Mouse (Mus musculus) kidney, embryonic 16.5 days (tissue): ENCODE results near the gene Ssbp4. TPM values are rescaled to one million over a fixed set of nuclear protein-coding genes. Genes with fewer than 3 reads are reported as not detected.

Source experiments
- ATAC-seq: fragments of 200-750 bp; cut with Nextera tagmentation; 2 replicates; pipeline ENCODE4 v1.8.0; 2017; ENCODE audit warnings: moderate TSS enrichment; ENCODE audit not compliant: low FRiP score, low TSS enrichment
- H3K27ac ChIP-seq: fragments of 300-500 bp; sonication (generic); 2 replicates; pipeline ENCODE4 v1.5.1; 2014; ENCODE audit warnings: low read length
- H3K27me3 ChIP-seq: fragments of 300-500 bp; sonication (generic); 2 replicates; pipeline ENCODE4 v1.6.1; 2014; ENCODE audit warnings: low read length, control low read depth, mixed read lengths; ENCODE audit not compliant: insufficient read depth
- H3K36me3 ChIP-seq: fragments of 300-500 bp; sonication (generic); 2 replicates; pipeline ENCODE4 v1.6.1; 2014; ENCODE audit warnings: low read length, control low read depth, mixed read lengths; ENCODE audit not compliant: insufficient read depth
- H3K4me1 ChIP-seq: fragments of 300-500 bp; sonication (generic); 2 replicates; pipeline ENCODE4 v1.6.1; 2014; ENCODE audit warnings: low read length, control low read depth, mixed read lengths; ENCODE audit not compliant: insufficient read depth
- H3K4me2 ChIP-seq: fragments of 300-500 bp; sonication (generic); replicated peaks from 2 replicates; pipeline ENCODE4 v1.6.1; 2014; ENCODE audit warnings: low read depth, low read length
- H3K4me3 ChIP-seq: fragments of 300-500 bp; sonication (generic); 2 replicates; pipeline ENCODE4 v1.5.1; 2014; ENCODE audit warnings: mild to moderate bottlenecking, low read length
- H3K9ac ChIP-seq: fragments of 300-500 bp; sonication (generic); replicated peaks from 2 replicates; pipeline ENCODE4 v1.6.1; 2014; ENCODE audit warnings: low read length
- H3K9me3 ChIP-seq: fragments of 300-500 bp; sonication (generic); 2 replicates; pipeline ENCODE4 v1.6.1; 2016; ENCODE audit warnings: low read length, control low read depth
- WGBS: fragments of 180-500 bp; shearing (Covaris S2); extraction: QIAGEN DNeasy Blood & Tissue Kit; methylation state at CpG from one replicate; pipeline ENCODE4 v1.1.7; 2014; 5-methylcytosine and 5-hydroxymethylcytosine counted together
- polyA plus RNA-seq: library from polyadenylated mRNA; unstranded; fragments of >200 nt; fragmentation: Nextera tagmentation; extraction: Ambion mirVana; gene quantifications from 2 replicates; pipeline ENCODE4 v1.2.1, GENCODE M21; 2015

Gene Ssbp4
- polyA plus RNA-seq, 1 experiment from 2014 or later = 133 TPM

- H3K27ac ChIP-seq = peak overlapping the region; percentile 100
- ATAC-seq = peak; percentile 0; the same call in 1 of the 2 replicates
- peaks cover 41% of the 10 kb centered on the region for H3K4me1 ChIP-seq
- under 1% methylated on average over 54 of the region's 54 CpGs for WGBS
- H3K4me2 ChIP-seq = peak overlapping the region; percentile 98
- H3K9me3 ChIP-seq = no peaks in the 10 kb centered on the region
- no peaks in the 10 kb centered on the region for H3K36me3 ChIP-seq
- peak overlapping the region; percentile 91 for H3K9ac ChIP-seq
- no peaks in the 10 kb centered on the region for H3K27me3 ChIP-seq
- H3K4me3 ChIP-seq = peak overlapping the region; percentile 54
Observed at GRCm38 (mm10) chr8:70610796-70611771, 2.4 kb upstream of the Ssbp4 start.

DNA sequence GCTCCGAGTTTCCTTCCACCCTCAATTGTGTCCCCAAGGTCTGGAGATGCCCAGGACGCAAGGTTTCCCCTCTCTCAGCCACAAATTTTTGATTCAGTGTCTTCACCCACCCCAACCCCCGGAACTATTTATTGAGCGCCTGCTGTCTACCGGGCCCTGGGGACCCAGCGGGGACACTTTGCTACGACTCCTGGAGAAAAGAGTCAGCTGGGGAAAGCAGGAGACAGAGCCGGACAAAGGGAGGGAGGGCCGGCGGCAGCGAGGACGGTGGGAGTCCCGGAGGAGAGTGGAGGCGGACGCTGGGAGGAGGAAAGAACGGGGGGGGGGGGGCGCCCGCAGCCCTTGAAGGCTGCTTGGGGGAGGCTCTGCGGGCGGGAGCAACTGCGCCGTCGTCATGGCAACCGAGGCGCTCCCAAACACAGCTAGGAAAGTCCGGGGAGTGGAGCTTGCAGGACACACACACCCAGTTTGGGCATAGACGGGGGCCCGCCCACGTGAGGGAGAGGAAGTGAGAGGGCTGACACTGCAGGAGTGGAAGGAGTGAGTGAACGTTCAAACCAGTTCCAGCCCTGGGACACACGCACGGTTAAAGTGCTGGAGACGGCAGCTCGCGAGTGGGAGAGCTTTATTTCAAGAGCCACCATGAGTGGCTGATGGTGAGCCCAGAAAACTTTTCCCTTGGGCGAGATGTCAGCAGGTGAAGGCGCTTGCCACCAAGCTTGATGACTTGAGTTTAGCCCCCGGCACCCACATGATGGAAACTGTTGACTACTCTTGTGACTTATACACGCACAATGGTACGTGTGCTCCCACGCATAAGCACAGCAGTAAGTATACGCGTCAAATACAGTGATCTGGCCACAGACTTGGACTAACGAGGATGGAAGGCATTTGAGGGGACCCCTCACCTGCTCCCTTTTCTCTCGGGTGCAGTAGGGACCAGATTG lies 1.4 kb upstream of the Ssbp4 start:
- WGBS = under 1% methylated on average over 36 of the region's 45 CpGs
- Histone ChIP-seq H3K27me3 (no peaks in the 10 kb centered on the region), H3K36me3 (no peaks in the 10 kb centered on the region), H3K9ac (peak overlapping the region; percentile 91), H3K4me3 (peak overlapping the region; percentile 54), H3K27ac (peak overlapping the region; percentile 100), H3K4me2 (peak overlapping the region; percentile 98), H3K9me3 (no peaks in the 10 kb centered on the region), H3K4me1 (peaks cover 46% of the 10 kb centered on the region)
- peak; percentile 65 for ATAC-seq

GRCm38 (mm10) chr8:70609368-70609848 lies 736 bp upstream of the Ssbp4 start:
- peak overlapping the region; percentile 100 for H3K27ac ChIP-seq
- peak overlapping the region; percentile 98 for H3K4me2 ChIP-seq
- 2% methylated on average over 39 of the region's 39 CpGs for WGBS
- H3K4me3 ChIP-seq = peak overlapping the region; percentile 54
- no peaks in the 10 kb centered on the region for H3K27me3 ChIP-seq
- peak; percentile 75 for ATAC-seq
- no peaks in the 10 kb centered on the region for H3K36me3 ChIP-seq
- peaks cover 46% of the 10 kb centered on the region for H3K4me1 ChIP-seq
- no peaks in the 10 kb centered on the region for H3K9me3 ChIP-seq
- peak overlapping the region; percentile 91 for H3K9ac ChIP-seq

GRCm38 (mm10) chr8:70607898-70608748 lies 549 bp downstream of the Ssbp4 start:
- ATAC-seq = no peak
- Histone ChIP-seq H3K36me3 (peaks cover under 1% of the 10 kb centered on the region; the same call in 1 of the 2 replicates), H3K9ac (peak overlapping the region; percentile 91), H3K4me2 (peak overlapping the region; percentile 98), H3K9me3 (no peaks in the 10 kb centered on the region), H3K27me3 (no peaks in the 10 kb centered on the region), H3K4me1 (peaks cover 46% of the 10 kb centered on the region), H3K27ac (peak overlapping the region; percentile 100), H3K4me3 (peak overlapping the region; percentile 74)
- under 1% methylated on average over 78 of the region's 84 CpGs for WGBS

DNA sequence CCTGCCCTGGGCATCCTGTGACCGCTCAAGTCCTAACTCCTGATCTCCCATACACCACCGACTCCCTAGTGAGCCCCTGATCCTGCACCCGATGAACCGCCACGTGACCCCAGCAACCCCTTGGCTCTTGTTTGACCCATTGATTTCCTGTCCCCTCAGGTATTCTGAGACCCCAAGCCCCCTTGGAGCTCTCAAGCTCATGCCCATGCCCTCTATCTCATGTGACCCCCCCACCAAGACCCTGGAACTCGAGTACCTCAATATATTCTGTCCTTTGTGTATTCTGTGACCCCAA lies 1.1 kb downstream of the Ssbp4 start:
- H3K36me3 ChIP-seq = peaks cover 6% of the 10 kb centered on the region
- H3K4me1 ChIP-seq = peaks cover 46% of the 10 kb centered on the region
- no peaks in the 10 kb centered on the region for H3K9me3 ChIP-seq
- H3K27me3 ChIP-seq = no peaks in the 10 kb centered on the region
- peak overlapping the region; percentile 74 for H3K4me3 ChIP-seq
- peak overlapping the region; percentile 91 for H3K9ac ChIP-seq
- WGBS = 15% methylated on average over 6 of the region's 6 CpGs
- no peak for ATAC-seq
- H3K27ac ChIP-seq = peak overlapping the region; percentile 100
- H3K4me2 ChIP-seq = peak overlapping the region; percentile 98

DNA sequence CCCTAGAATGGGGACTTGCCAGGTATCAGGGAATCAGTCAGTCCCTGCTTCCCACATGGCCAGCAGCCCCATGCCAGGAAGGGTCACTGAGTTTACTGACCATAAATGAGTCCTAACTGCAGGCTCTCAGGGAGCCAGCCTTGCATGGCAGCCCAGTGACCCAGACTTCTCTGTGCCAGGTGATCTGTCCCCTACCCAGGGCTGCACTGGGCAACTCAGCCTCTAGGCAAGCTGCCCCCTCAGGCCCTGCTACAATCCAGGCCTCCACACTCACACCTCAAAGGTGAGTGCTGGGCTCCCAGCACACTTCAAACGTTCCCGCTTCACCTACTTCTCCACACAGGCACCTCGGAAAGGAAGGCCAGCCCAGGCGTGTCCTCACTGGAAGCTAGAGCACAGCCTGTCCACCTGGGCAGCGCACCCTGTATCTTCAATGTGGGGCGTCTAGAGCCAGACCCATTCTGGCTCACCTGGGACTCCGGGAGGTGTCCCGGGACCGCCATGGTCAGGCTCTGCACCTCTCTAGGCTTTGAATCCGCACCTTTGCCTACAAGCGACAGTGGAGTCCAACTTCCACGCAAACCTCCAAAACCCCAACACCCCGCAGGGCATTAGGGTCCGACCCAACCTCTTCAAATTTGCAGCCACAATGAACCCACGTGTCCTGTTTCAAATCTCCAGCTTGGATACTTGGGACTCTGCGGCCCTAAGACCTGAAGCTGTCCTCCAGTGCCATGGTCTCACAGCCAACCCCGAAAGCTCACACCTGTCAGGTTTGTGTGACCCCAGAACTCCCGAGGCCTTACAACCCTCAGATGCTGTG lies 1.7 kb downstream of the Ssbp4 start:
- no peak for ATAC-seq
- H3K4me2 ChIP-seq = peak overlapping the region; percentile 98
- H3K9ac ChIP-seq = peak overlapping the region; percentile 91
- peaks cover 11% of the 10 kb centered on the region for H3K36me3 ChIP-seq
- peak overlapping the region; percentile 100 for H3K27ac ChIP-seq
- no peaks in the 10 kb centered on the region for H3K27me3 ChIP-seq
- peaks cover 46% of the 10 kb centered on the region for H3K4me1 ChIP-seq
- 56% methylated on average over 18 of the region's 18 CpGs for WGBS
- peak overlapping the region; percentile 74 for H3K4me3 ChIP-seq
- no peaks in the 10 kb centered on the region for H3K9me3 ChIP-seq

GRCm38 (mm10) chr8:70605871-70606779 lies 2.5 kb downstream of the Ssbp4 start:
- peak overlapping the region; percentile 35 for H3K27ac ChIP-seq
- no peak overlapping the region for H3K4me3 ChIP-seq
- H3K36me3 ChIP-seq = peaks cover 14% of the 10 kb centered on the region
- H3K4me2 ChIP-seq = peak overlapping the region; percentile 98; the same call in 1 of the 2 replicates
- peaks cover 48% of the 10 kb centered on the region for H3K4me1 ChIP-seq
- ATAC-seq = no peak
- H3K9ac ChIP-seq = no peak overlapping the region
- H3K27me3 ChIP-seq = no peaks in the 10 kb centered on the region
- no peaks in the 10 kb centered on the region for H3K9me3 ChIP-seq
- WGBS = 79% methylated on average over 9 of the region's 9 CpGs

DNA sequence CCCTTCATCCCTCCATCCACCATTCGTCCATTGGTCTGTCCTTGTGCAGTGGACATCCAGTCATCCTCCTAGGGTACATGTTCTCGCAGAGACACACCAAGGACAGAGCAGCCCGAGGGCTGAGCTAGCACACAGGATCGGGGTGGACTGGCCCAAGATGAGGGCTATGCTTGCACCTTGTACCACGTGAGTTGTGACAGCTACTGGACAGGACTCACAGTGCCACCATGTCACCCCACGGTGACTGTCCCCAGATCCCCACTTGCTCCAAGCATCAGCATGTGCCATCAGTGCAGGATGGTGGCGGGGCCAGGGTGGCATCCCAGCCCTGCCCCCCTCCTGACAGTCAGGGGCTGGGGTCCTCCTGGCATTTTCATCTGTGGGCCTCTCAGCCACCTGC lies 4.1 kb downstream of the Ssbp4 start:
- ATAC-seq = no peak
- no peak overlapping the region for H3K27ac ChIP-seq
- H3K9ac ChIP-seq = no peak overlapping the region
- WGBS = 60% methylated on average over 7 of the region's 7 CpGs
- H3K9me3 ChIP-seq = no peaks in the 10 kb centered on the region
- H3K4me1 ChIP-seq = peaks cover 55% of the 10 kb centered on the region
- H3K4me2 ChIP-seq = no peak overlapping the region
- H3K36me3 ChIP-seq = peaks cover 14% of the 10 kb centered on the region
- no peaks in the 10 kb centered on the region for H3K27me3 ChIP-seq
- H3K4me3 ChIP-seq = no peak overlapping the region
